Mouse (Mus musculus) embryonic facial prominence, embryonic 15.5 days (tissue): ENCODE measurements around the gene Kcnj16. TPM values are rescaled to one million over a fixed set of nuclear protein-coding genes. Genes with fewer than 3 reads are reported as not detected.

Experiments
- polyA plus RNA-seq: library from polyadenylated mRNA; unstranded; fragments of >200 nt; fragmentation: Nextera tagmentation; extraction: Ambion mirVana; gene quantifications from 2 replicates; pipeline ENCODE4 v1.2.1, GENCODE M21; 2015

The Kcnj16 gene
- polyA plus RNA-seq, 1 experiment from 2014 or later, result 0.61 TPM

Other genes starting within 250 kb of the Kcnj16 start
- 2.8 and 3.1 TPM in 2 replicates for gene Kcnj2, start 98.1 kb downstream of the Kcnj16 start, polyA plus RNA-seq